Mouse (Mus musculus): ENCODE measurements around the gene Gm20388. TPM values are rescaled to one million over a fixed set of nuclear protein-coding genes. Genes with fewer than 3 reads are reported as not detected.
A peak's percentile ranks its signal among the peaks of the same experiment; 100 is the strongest.

Gene Gm20388
- total RNA-seq, 1 experiment: 27.0 TPM

DNA sequence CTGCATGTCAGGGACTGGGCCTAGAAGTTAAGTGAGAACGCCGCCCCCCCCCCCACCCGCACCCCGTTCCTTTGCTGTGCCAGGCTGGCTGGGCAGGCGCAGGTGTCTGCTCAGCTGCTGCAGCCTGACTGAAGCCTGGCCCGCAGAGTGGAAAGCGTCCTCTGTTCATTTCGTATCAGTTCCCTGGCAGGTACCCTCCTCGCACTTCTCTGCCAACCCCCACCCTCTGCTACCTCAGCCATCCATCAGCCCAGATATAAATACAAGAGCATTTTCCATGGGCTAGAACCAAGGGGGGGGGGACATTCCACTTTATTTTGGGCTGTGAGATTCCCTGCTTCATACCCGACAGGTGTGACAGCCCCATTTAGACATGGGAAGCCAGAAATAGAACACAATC is 2541.5 kb downstream of the Gm20388 start:
- Histone ChIP-seq H3K4me3 (ENCODE audit: insufficient read depth in 1 of 2, low read depth in 1 of 2, low read length in 2 of 2, poor library complexity in 1 of 2, severe bottlenecking in 1 of 2) (no peak overlapping the region), H3K4me1 (ENCODE audit: control insufficient read depth in 2 of 2, insufficient read depth in 2 of 2, low read length in 2 of 2, poor library complexity in 1 of 2) (no peaks in the 10 kb centered on the region; a peak in 1 of 4 replicates), H3K9ac (ENCODE audit: insufficient read depth, low read depth, low read length, poor library complexity, severe bottlenecking) (no peak overlapping the region), H3K27ac (ENCODE audit: insufficient read depth, low read depth, low read length, poor library complexity, severe bottlenecking) (no peak overlapping the region), H3K36me3 (ENCODE audit: control insufficient read depth, insufficient read depth, low read length, poor library complexity, severe bottlenecking) (peaks cover 4% of the 10 kb centered on the region; the same call in 1 of the 2 replicates), H3K9me3 (ENCODE audit: control insufficient read depth, insufficient read depth, low read depth, low read length) (no peaks in the 10 kb centered on the region)
- in situ Hi-C loops (cut with MboI; ENCODE audit: low sequenced_read_pairs in 2 of 2, unreplicated experiment in 2 of 2): no loop called here
- TF ChIP-seq HCFC1 (IDR thresholded peaks at IDR 0.05; ENCODE audit: borderline replicate concordance, insufficient read depth, low read length): no peak
- DNase-seq (ENCODE audit: low read depth, low spot score): no peak

DNA sequence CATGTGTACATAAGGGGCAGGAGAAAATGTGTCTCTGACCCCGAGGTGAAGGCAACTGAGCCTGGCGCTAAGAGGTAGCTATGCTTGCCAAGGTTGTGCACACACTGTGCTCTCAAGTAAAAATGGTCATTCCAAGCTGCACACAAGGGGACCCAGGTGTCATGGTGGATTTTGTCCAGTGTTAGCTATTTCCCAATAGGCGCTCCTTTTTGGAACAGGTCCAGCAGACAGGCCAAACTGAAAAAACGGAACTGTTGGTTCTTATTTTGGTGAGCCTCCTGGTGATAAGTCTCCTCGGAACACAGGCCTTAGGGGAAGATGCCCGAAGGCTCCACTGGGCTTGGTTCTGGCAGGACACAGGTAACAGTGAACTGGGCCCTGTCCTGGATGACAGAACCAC is 2543.8 kb downstream of the Gm20388 start:
- Histone ChIP-seq H3K27ac (ENCODE audit: insufficient read depth, low read depth, low read length, poor library complexity, severe bottlenecking) (no peak overlapping the region), H3K9ac (ENCODE audit: insufficient read depth, low read depth, low read length, poor library complexity, severe bottlenecking) (no peak overlapping the region), H3K4me1 (ENCODE audit: control insufficient read depth in 2 of 2, insufficient read depth in 2 of 2, low read length in 2 of 2, poor library complexity in 1 of 2) (no peaks in the 10 kb centered on the region; a peak in 1 of 4 replicates), H3K9me3 (ENCODE audit: control insufficient read depth, insufficient read depth, low read depth, low read length) (no peaks in the 10 kb centered on the region), H3K4me3 (ENCODE audit: insufficient read depth in 1 of 2, low read depth in 1 of 2, low read length in 2 of 2, poor library complexity in 1 of 2, severe bottlenecking in 1 of 2) (no peak overlapping the region), H3K36me3 (ENCODE audit: control insufficient read depth, insufficient read depth, low read length, poor library complexity, severe bottlenecking) (peaks cover 4% of the 10 kb centered on the region; the same call in 1 of the 2 replicates)
- TF ChIP-seq HCFC1 (IDR thresholded peaks at IDR 0.05; ENCODE audit: borderline replicate concordance, insufficient read depth, low read length) (no peak), MAFK (IDR thresholded peaks at IDR 0.05; ENCODE audit: insufficient read depth, low read depth, low read length) (no peak)
- no peak for DNase-seq (ENCODE audit: low read depth, low spot score)
- in situ Hi-C loops (cut with MboI; ENCODE audit: low sequenced_read_pairs in 2 of 2, unreplicated experiment in 2 of 2): no loop called here

DNA sequence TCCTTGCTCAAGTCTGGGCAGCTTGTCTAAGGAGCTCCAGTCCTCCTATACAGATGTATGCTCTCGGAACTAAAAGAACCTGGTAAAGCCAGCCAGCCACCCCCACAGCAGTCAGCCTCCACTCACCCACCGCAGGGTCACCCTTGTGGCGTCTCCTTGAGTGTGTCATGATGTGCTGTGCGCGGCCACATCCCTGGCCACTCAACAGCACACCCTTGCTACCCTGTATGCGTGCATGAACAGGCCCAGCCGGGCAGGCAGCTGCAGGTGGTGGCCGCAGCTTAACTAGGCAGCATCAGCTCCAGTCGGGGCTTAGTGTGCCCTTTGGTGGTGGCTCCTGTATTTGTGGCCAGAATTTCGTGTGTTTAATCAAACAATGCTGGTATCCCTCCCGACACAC is 2546.5 kb downstream of the Gm20388 start:
- H3K36me3 ChIP-seq (ENCODE audit: control insufficient read depth, insufficient read depth, low read length, poor library complexity, severe bottlenecking): peaks cover 4% of the 10 kb centered on the region; the same call in 1 of the 2 replicates
- no peaks in the 10 kb centered on the region for H3K9me3 ChIP-seq (ENCODE audit: control insufficient read depth, insufficient read depth, low read depth, low read length)
- no peak overlapping the region for H3K4me3 ChIP-seq (ENCODE audit: insufficient read depth in 1 of 2, low read depth in 1 of 2, low read length in 2 of 2, poor library complexity in 1 of 2, severe bottlenecking in 1 of 2)
- H3K27ac ChIP-seq (ENCODE audit: insufficient read depth, low read depth, low read length, poor library complexity, severe bottlenecking): no peak overlapping the region
- H3K4me1 ChIP-seq (ENCODE audit: control insufficient read depth in 2 of 2, insufficient read depth in 2 of 2, low read length in 2 of 2, poor library complexity in 1 of 2): peaks cover 0 to 16% of the 10 kb centered on the region in 2 experiments; a peak in 2 of 4 replicates
- no peak for DNase-seq (ENCODE audit: low read depth, low spot score)
- in situ Hi-C loops (cut with MboI; ENCODE audit: low sequenced_read_pairs in 2 of 2, unreplicated experiment in 2 of 2): no loop called here
- no peak for TF ChIP-seq ZNF384 (IDR thresholded peaks at IDR 0.05; ENCODE audit: low read depth, low read length)
- no peak overlapping the region for H3K9ac ChIP-seq (ENCODE audit: insufficient read depth, low read depth, low read length, poor library complexity, severe bottlenecking)

DNA sequence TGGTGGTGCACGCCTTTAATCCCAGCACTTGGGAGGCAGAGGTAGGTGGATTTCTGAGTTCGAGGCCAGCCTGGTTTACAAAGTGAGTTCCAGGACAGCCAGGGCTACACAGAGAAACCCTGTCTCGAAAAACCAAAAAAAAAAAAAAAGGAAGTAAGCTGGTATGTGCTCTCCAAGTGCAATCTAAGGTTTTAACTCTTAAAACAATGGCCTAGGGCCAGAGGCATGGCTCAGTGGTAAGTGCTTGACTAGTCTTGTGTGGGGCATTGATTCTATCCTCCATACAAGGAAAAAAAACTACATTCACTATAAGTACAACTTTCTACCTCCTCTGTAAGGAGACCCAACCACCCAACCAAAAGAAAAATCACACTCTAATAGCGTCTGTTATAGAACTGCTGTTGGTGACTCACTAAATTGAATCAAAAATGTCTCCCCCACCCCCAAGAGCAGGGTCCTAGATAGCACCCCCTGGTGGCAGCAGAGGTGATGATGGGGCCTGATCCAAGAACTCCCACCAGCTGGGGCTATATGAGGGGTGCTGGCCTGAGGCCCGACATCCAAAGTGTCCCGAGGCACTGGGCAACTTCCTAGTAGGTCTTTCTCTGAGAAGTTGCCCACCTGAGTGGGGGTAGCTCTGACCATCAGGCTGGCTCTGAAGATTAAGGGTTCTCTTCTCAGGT is 2548.7 kb downstream of the Gm20388 start:
- Histone ChIP-seq H3K4me1 (ENCODE audit: control insufficient read depth in 2 of 2, insufficient read depth in 2 of 2, low read length in 2 of 2, poor library complexity in 1 of 2) (peaks cover 0 to 18% of the 10 kb centered on the region in 2 experiments; a peak in 2 of 4 replicates), H3K27ac (ENCODE audit: insufficient read depth, low read depth, low read length, poor library complexity, severe bottlenecking) (no peak overlapping the region)
- in situ Hi-C loops (cut with MboI; ENCODE audit: low sequenced_read_pairs in 2 of 2, unreplicated experiment in 2 of 2): no loop called here

DNA sequence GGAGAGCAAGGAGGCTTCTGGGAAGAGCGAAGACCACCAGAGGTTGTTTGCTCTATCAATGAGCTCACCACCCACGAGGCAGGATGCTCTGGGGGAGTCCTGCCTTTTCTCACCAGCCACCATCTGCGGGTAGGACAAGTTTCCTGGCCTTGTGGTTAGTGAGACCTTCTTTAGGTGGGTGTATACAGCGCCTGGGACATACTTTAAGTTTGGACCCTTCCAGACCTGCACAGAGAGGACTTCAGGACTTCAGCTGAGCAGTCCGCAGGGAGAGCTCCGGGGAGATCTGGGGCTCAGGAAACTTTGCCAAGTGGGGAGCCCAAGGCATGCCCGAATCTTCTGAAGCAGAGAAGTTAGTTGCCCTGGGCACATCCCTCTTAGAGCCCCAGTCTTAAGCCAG is 2549.3 kb downstream of the Gm20388 start:
- TF ChIP-seq ZNF384 (IDR thresholded peaks at IDR 0.05; ENCODE audit: low read depth, low read length): no peak
- no peak for TF ChIP-seq MAFK (IDR thresholded peaks at IDR 0.05; ENCODE audit: insufficient read depth, low read depth, low read length)
- no peak for TF ChIP-seq HCFC1 (IDR thresholded peaks at IDR 0.05; ENCODE audit: borderline replicate concordance, insufficient read depth, low read length)
- TF ChIP-seq CHD2 (IDR thresholded peaks at IDR 0.05; ENCODE audit: low read depth, low read length): no peak
- TF ChIP-seq ZC3H11A (IDR thresholded peaks at IDR 0.05; ENCODE audit: borderline replicate concordance, low read depth, low read length): no peak
- no peaks in the 10 kb centered on the region for H3K9me3 ChIP-seq (ENCODE audit: control insufficient read depth, insufficient read depth, low read depth, low read length)
- peak overlapping the region; percentile 45 for H3K9ac ChIP-seq (ENCODE audit: insufficient read depth, low read depth, low read length, poor library complexity, severe bottlenecking)
- H3K36me3 ChIP-seq (ENCODE audit: control insufficient read depth, insufficient read depth, low read length, poor library complexity, severe bottlenecking): peaks cover 4% of the 10 kb centered on the region; the same call in 1 of the 2 replicates
- in situ Hi-C loops (cut with MboI; ENCODE audit: low sequenced_read_pairs in 2 of 2, unreplicated experiment in 2 of 2): no loop called here
- H3K4me1 ChIP-seq (ENCODE audit: control insufficient read depth in 2 of 2, insufficient read depth in 2 of 2, low read length in 2 of 2, poor library complexity in 1 of 2): peaks cover 0 to 18% of the 10 kb centered on the region in 2 experiments; a peak in 2 of 4 replicates
- peak overlapping the region; percentile 60 to 85 for H3K4me3 ChIP-seq (ENCODE audit: insufficient read depth in 1 of 2, low read depth in 1 of 2, low read length in 2 of 2, poor library complexity in 1 of 2, severe bottlenecking in 1 of 2)
- H3K27ac ChIP-seq (ENCODE audit: insufficient read depth, low read depth, low read length, poor library complexity, severe bottlenecking): no peak overlapping the region
- DNase-seq (ENCODE audit: low read depth, low spot score): no peak

More for the DNA sequence above, 2548.7 kb downstream of the Gm20388 start:
- H3K9me3 ChIP-seq (ENCODE audit: control insufficient read depth, insufficient read depth, low read depth, low read length): no peaks in the 10 kb centered on the region
- H3K9ac ChIP-seq (ENCODE audit: insufficient read depth, low read depth, low read length, poor library complexity, severe bottlenecking): no peak overlapping the region
- TF ChIP-seq CHD2 (IDR thresholded peaks at IDR 0.05; ENCODE audit: low read depth, low read length) (no peak), MAFK (IDR thresholded peaks at IDR 0.05; ENCODE audit: insufficient read depth, low read depth, low read length) (no peak), HCFC1 (IDR thresholded peaks at IDR 0.05; ENCODE audit: borderline replicate concordance, insufficient read depth, low read length) (no peak), ZC3H11A (IDR thresholded peaks at IDR 0.05; ENCODE audit: borderline replicate concordance, low read depth, low read length) (no peak), ZNF384 (IDR thresholded peaks at IDR 0.05; ENCODE audit: low read depth, low read length) (no peak)
- peaks cover 4% of the 10 kb centered on the region; the same call in 1 of the 2 replicates for H3K36me3 ChIP-seq (ENCODE audit: control insufficient read depth, insufficient read depth, low read length, poor library complexity, severe bottlenecking)
- peak overlapping the region in 1 of 2 experiments; percentile 85; a peak in 1 of 4 replicates for H3K4me3 ChIP-seq (ENCODE audit: insufficient read depth in 1 of 2, low read depth in 1 of 2, low read length in 2 of 2, poor library complexity in 1 of 2, severe bottlenecking in 1 of 2)
- DNase-seq (ENCODE audit: low read depth, low spot score): no peak
